Mouse (Mus musculus): Measurements from ENCODE around the gene Ddx6. TPM values are rescaled to one million over a fixed set of nuclear protein-coding genes. Genes with fewer than 3 reads are reported as not detected.

The Ddx6 gene
- polyA plus RNA-seq, 1 experiment = 48.4 TPM

DNA sequence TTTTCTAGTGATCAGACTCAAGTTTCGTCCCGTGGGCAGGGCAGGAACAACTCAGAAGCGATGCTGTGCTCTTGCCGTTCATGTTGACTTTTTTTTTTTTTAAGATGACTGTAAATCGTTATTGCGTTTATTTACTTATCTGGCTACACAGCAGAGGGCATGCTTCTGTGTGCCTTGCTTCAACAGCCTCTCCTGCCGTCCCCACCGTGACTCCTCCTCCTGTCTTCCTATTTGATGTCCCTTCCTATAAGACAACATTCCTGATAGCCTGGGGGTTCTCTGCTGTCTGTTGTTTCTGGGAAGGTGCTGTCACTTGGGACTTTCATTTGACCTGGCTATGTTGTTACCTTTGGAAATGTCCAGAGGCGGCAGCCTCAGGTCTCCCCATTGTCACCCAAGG is 16.1 kb upstream of the Ddx6 start:
- 74% methylated on average over 9 of the region's 9 CpGs for WGBS
- TF ChIP-seq CTCF (IDR thresholded peaks at IDR 0.05; ENCODE audit: control insufficient read depth, insufficient read depth, low read length) (no peak), POLR2A (IDR thresholded peaks at IDR 0.05; ENCODE audit: borderline replicate concordance, control insufficient read depth, low read depth, low read length) (no peak)
- peaks cover 2% of the 10 kb centered on the region for H3K4me1 ChIP-seq (ENCODE audit: control insufficient read depth, insufficient read depth, low read length)
- no peak overlapping the region for H3K27ac ChIP-seq (ENCODE audit: control insufficient read depth, insufficient read depth, low read depth, low read length, poor library complexity)
- no peak overlapping the region for H3K4me3 ChIP-seq (replicated peaks; ENCODE audit: control insufficient read depth, low read depth, low read length)

DNA sequence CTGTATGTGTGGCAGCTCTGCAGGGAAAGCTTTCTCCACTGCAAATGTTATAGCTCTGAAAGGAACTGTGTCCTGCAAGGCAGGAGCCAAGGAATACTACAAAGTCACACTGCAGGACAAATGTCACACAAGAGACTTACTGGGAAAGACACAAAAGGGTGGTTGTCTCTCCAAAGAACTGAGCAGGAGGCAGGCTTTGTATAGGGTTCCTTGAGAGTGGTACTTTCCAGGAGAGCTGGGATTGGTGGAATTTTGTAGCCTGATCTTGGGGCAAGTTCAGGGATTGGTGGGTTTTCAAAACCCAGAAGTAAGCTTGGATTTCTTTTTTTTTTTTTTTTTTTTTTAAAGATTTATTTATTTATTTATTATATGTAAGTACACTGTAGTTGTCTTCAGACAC is 15.6 kb upstream of the Ddx6 start:
- Histone ChIP-seq H3K4me1 (ENCODE audit: control insufficient read depth, insufficient read depth, low read length) (peaks cover 2% of the 10 kb centered on the region), H3K4me3 (replicated peaks; ENCODE audit: control insufficient read depth, low read depth, low read length) (no peak overlapping the region), H3K27ac (ENCODE audit: control insufficient read depth, insufficient read depth, low read depth, low read length, poor library complexity) (no peak overlapping the region)
- TF ChIP-seq CTCF (IDR thresholded peaks at IDR 0.05; ENCODE audit: control insufficient read depth, insufficient read depth, low read length) = no peak
- TF ChIP-seq POLR2A (IDR thresholded peaks at IDR 0.05; ENCODE audit: borderline replicate concordance, control insufficient read depth, low read depth, low read length) = no peak

DNA sequence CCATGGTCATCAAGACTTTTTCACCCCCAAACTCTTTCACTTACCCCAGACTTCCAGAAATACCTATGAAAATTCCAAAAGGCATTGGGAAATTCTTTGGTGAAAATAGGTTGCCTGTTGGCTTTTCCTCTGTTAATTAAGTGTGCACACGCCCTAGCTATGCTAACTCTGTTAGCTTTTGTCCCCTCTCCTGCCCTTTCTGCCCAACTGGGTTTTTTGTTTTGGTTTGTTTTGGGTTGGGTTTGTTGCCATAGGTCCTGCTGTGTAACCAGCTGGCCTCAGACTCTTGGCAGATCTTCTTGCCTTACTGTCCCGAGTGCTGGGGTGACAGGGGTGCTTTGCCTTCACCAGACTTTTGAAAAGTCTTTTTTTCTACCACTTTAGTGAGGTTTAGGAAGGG is 13.7 kb upstream of the Ddx6 start:
- 77% methylated on average over 2 of the region's 2 CpGs for WGBS
- H3K27ac ChIP-seq (ENCODE audit: control insufficient read depth, insufficient read depth, low read depth, low read length, poor library complexity) = no peak overlapping the region
- H3K4me1 ChIP-seq (ENCODE audit: control insufficient read depth, insufficient read depth, low read length) = peaks cover 2% of the 10 kb centered on the region
- no peak overlapping the region for H3K4me3 ChIP-seq (replicated peaks; ENCODE audit: control insufficient read depth, low read depth, low read length)
- TF ChIP-seq CTCF (IDR thresholded peaks at IDR 0.05; ENCODE audit: control insufficient read depth, insufficient read depth, low read length) (no peak), POLR2A (IDR thresholded peaks at IDR 0.05; ENCODE audit: borderline replicate concordance, control insufficient read depth, low read depth, low read length) (no peak)

DNA sequence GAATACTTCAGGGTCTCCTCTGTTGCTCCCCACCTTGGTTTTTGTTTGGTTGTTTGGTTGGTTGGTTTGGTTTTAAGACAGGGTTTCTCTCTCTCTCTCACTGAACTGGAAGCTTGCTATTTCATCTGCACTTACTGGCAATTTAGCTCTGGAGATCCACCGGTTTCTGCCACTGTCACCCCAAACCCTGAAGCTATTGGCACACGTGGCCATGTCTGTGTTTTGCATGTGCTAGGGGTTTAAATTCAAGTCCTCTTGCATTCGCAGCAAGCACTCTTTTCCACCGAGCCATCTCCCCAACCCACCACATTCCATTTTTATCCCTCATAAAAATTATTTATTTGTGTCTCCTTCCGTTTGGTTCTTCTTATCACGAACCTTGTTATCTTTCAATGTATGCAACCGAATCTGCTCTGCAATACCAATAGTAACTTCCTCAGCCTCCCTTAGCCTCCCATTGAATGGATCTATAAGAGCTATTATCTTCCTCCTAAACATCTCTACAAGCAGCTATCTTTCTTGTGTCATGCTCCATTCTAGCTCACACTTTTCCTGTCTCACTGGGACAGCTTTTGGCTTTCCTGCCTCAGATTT is 13.0 kb upstream of the Ddx6 start:
- 65% methylated on average over 7 of the region's 7 CpGs for WGBS
- Histone ChIP-seq H3K4me3 (replicated peaks; ENCODE audit: control insufficient read depth, low read depth, low read length) (no peak overlapping the region), H3K27ac (ENCODE audit: control insufficient read depth, insufficient read depth, low read depth, low read length, poor library complexity) (no peak overlapping the region), H3K4me1 (ENCODE audit: control insufficient read depth, insufficient read depth, low read length) (peaks cover 2% of the 10 kb centered on the region)
- TF ChIP-seq CTCF (IDR thresholded peaks at IDR 0.05; ENCODE audit: control insufficient read depth, insufficient read depth, low read length) = no peak
- TF ChIP-seq POLR2A (IDR thresholded peaks at IDR 0.05; ENCODE audit: borderline replicate concordance, control insufficient read depth, low read depth, low read length) = no peak

DNA sequence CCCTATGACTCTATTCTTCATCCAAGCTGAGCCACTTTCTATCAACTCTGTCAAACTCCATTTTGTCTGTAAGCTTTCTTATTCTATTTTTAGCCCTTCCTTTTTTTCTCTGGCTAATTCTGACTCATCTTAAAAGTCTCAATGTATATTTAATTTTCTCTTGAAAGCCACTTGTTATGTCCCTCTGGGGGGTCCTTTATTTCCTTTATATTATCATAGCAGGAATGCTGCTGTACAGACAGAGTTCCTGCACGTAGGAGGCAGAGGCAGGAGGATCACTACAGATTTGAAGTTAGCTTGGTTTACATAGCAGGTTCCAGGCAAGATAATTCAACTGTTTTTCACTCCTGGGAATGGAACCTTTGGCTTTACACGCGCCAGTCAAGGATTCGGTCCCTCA is 11.5 kb upstream of the Ddx6 start:
- TF ChIP-seq POLR2A (IDR thresholded peaks at IDR 0.05; ENCODE audit: borderline replicate concordance, control insufficient read depth, low read depth, low read length) (no peak), CTCF (IDR thresholded peaks at IDR 0.05; ENCODE audit: control insufficient read depth, insufficient read depth, low read length) (no peak)
- H3K4me3 ChIP-seq (replicated peaks; ENCODE audit: control insufficient read depth, low read depth, low read length) = no peak overlapping the region
- 84% methylated on average over 4 of the region's 4 CpGs for WGBS
- no peak overlapping the region for H3K27ac ChIP-seq (ENCODE audit: control insufficient read depth, insufficient read depth, low read depth, low read length, poor library complexity)
- no peaks in the 10 kb centered on the region; the same call in 1 of the 2 replicates for H3K4me1 ChIP-seq (ENCODE audit: control insufficient read depth, insufficient read depth, low read length)

DNA sequence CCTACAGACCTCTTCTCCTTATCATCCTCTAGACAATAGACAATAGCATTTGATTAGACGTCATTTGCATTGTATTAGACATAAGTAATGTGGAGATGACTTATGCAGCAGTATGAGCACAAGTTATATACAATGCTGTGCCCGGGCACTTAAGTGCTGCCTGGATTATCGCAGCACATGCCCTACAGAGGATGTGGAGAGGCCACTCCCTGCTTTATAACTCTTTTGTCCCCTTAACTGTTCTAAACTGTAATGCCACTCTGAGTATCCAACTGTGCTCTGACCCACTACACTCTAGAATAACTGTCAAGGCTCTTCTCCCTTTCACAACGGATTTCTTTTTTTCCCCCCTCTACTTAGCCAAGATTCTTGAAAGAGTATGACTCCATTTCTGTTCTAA is 10.8 kb upstream of the Ddx6 start:
- no peaks in the 10 kb centered on the region; the same call in 1 of the 2 replicates for H3K4me1 ChIP-seq (ENCODE audit: control insufficient read depth, insufficient read depth, low read length)
- TF ChIP-seq CTCF (IDR thresholded peaks at IDR 0.05; ENCODE audit: control insufficient read depth, insufficient read depth, low read length) = no peak
- TF ChIP-seq POLR2A (IDR thresholded peaks at IDR 0.05; ENCODE audit: borderline replicate concordance, control insufficient read depth, low read depth, low read length) = no peak
- 79% methylated on average over 4 of the region's 4 CpGs for WGBS
- H3K27ac ChIP-seq (ENCODE audit: control insufficient read depth, insufficient read depth, low read depth, low read length, poor library complexity) = no peak overlapping the region
- no peak overlapping the region for H3K4me3 ChIP-seq (replicated peaks; ENCODE audit: control insufficient read depth, low read depth, low read length)

DNA sequence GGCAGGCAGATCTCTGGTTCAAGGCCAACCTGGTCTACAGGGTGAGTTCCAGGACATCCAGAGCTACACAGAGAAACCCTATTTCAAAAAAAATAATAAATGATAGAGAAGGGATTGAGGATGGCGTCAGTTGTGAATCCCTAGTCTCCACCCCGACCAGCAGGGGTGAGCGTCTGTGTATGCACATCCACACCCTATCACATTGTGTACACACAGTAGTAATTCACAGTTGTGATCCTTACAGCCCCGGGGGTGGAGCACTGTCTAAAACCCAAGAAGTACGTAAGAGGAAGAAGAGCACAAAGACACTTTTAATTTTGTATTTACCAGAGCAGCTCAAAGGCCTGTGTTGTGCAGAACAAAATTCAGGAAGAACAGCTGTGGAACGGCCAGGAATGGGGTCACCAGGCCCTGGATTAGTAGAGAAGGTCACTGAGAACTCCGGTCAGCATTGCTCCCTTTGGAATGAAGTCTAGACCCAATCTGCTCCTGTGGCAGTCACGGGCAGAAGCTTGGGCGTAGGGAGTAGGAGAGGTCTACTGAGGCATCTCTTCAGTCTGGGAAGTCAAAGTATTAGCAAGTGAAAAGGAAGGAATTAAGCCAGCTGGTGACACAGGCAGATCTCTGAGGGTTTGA is 9.7 kb upstream of the Ddx6 start:
- H3K27ac ChIP-seq (ENCODE audit: control insufficient read depth, insufficient read depth, low read depth, low read length, poor library complexity) = no peak overlapping the region
- TF ChIP-seq POLR2A (IDR thresholded peaks at IDR 0.05; ENCODE audit: borderline replicate concordance, control insufficient read depth, low read depth, low read length) (no peak), CTCF (IDR thresholded peaks at IDR 0.05; ENCODE audit: control insufficient read depth, insufficient read depth, low read length) (no peak)
- H3K4me3 ChIP-seq (replicated peaks; ENCODE audit: control insufficient read depth, low read depth, low read length) = no peak overlapping the region
- H3K4me1 ChIP-seq (ENCODE audit: control insufficient read depth, insufficient read depth, low read length) = no peaks in the 10 kb centered on the region; the same call in 1 of the 2 replicates
- WGBS = 90% methylated on average over 9 of the region's 9 CpGs

DNA sequence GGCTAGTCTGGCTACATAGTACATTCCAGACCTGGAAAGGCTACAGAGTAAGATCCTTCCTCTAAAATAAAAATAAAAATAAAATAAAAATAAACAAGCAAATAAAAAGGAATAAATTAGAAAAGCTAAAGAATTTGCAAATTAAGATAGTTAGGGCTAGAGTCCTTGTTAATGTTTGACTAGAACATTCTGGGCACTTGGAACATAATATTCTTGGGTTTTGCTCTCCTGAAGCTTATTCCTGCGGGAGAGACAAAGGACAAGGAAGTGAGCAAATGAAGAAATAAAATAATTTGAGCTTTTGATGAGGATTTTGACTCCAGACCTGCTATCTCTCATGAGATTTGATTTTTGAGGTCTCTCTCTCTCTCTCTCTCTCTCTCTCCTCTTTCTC is 9.2 kb upstream of the Ddx6 start:
- no peaks in the 10 kb centered on the region; the same call in 1 of the 2 replicates for H3K4me1 ChIP-seq (ENCODE audit: control insufficient read depth, insufficient read depth, low read length)
- no peak for TF ChIP-seq CTCF (IDR thresholded peaks at IDR 0.05; ENCODE audit: control insufficient read depth, insufficient read depth, low read length)
- no peak for TF ChIP-seq POLR2A (IDR thresholded peaks at IDR 0.05; ENCODE audit: borderline replicate concordance, control insufficient read depth, low read depth, low read length)
- no peak overlapping the region for H3K4me3 ChIP-seq (replicated peaks; ENCODE audit: control insufficient read depth, low read depth, low read length)
- no peak overlapping the region for H3K27ac ChIP-seq (ENCODE audit: control insufficient read depth, insufficient read depth, low read depth, low read length, poor library complexity)
- WGBS = 87% methylated on average over 1 of the region's 1 CpGs
